Mouse (Mus musculus) c-Kit-negative CD71-positive TER-119-positive erythroid progenitor cells, embryonic 14.5 days (primary cell): ENCODE measurements around the gene Gys1.
"Not testable (repeated sequence)": the region's sequence is repeated elsewhere in the genome, so short reads cannot be mapped to it uniquely, and the experiment has no call there.

ENCODE experiments used
- DNase-seq: peaks from one replicate; pipeline ENCODE4 v3.0.0-alpha.2; 2013; ENCODE audit warnings: low read depth, low spot score

Gys1 gene

DNA sequence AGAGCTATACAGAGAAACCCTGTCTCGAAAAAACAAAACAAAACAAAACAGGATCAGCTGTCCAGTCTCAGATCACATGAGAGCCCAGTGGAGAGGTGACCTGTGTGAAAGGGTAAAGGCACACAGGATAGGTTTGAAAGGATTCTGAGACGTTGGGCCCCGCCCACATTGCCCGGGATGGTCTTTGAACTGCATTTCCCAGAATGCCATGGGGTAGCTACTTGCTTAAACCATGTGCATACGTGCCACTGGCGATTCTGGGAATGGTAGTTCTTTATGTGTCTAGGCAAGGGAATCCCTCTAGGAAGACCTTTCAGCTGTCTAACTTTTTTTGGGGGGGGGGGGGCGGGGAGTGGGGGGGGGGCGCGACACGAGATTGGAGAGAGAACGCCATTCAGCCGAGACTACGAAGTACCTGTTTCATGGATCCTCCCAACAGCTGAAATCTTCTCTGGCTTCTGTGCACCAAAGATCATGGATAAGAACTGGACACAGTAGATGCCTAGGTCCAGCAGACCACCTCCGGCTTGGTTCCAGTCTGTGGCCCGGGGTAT is 46.8 kb downstream of the Gys1 start, which contains the start of gene Tulp2:
Gene Tulp2, plus strand, starts transcription at position 504 of the 554 bp plus-strand sequence.
- DNase-seq, result peak; percentile 60

DNA sequence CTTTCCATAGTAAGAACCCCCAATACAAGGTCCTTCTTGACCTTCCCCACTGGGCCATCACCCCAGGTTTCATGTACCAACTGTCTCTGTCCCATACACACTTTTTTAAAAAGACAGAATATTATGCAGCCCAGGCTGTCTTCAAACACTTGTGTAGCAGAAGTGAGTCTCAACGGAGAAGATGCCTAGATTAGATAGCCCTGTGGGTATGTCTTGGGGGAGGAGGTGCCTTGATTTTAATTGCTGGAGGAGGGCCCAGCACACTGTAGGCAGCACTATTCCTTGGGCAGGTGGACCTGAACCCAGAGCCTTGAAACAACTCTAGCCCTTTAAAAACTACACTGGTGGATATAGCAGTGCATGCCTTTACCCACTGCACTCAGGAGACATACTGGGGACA is 47.5 kb downstream of the Gys1 start:
- no peak for DNase-seq

DNA sequence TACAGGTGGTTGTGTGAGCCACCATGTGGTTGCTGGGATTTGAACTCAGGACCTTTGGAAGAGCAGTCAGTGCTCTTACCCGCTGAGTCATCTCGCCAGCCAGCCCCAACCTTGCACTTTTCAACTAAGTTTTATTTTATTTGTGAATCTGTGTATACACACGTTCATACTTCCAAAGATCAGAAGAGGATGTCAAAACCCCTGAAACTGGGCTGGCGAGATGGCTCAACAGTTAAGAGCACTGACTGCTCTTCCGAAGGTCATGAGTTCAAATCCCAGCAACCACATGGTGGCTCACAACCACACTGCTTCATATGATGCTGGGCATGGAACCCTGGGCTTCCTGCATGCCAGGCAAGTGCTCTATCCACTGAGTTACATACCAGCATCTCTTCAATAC is 50.3 kb downstream of the Gys1 start:
- DNase-seq, result not testable (repeated sequence)

DNA sequence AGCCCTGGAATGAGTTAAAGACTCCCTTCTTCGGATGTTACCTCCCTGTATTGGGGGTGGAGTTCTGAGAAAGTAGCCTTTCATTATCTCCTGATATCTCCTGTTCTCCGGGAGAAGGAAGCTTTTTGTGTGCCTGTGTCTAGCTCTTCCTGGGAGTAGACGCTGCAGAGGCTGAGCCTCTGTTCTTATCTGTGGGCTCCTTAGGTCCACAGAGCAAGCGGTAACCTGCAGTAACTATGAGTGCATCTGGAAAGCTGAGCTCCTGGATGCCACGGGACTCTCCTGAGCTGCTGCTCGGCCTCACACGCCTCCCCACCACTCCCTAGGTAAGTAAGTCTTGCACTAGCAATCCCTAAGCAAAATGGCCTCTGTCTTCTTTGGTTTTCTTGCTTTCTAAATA is 51.5 kb downstream of the Gys1 start:
- DNase-seq, result no peak

DNA sequence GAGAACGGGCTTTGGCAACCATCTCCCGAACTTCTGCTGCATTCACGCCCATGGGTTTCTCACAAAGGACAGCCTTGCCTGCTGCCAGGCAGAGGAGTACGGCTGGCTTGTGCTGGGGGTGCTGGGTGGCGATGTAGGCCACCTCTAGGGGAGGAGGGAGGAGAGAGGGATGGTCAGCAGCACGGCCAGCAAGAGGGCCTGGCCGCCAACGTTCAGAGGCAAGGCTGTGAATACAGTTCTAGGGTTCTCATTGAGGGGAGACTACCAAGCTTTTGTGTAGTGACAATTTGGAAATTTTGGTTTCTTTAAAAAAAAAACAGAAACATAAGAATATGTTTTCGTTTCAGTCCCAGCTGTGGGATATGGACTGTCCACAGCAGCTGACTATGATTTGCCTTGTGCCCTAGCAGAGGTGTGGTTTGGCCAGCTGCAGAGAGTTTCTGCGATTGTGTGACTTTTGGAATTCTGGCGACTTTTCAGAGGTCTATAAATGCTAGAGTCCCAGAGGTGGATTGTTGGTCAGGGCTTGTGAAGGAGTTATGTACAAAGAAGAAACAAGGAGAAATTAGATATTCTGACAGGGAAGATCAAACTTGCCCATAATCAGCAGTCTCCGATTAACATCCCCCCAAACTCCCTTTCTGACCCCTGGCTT is 52.2 kb downstream of the Gys1 start, which contains the start of gene Gm45808:
Gene Gm45808, minus strand, starts transcription at position 51 of the 655 bp plus-strand sequence.
- no peak for DNase-seq

DNA sequence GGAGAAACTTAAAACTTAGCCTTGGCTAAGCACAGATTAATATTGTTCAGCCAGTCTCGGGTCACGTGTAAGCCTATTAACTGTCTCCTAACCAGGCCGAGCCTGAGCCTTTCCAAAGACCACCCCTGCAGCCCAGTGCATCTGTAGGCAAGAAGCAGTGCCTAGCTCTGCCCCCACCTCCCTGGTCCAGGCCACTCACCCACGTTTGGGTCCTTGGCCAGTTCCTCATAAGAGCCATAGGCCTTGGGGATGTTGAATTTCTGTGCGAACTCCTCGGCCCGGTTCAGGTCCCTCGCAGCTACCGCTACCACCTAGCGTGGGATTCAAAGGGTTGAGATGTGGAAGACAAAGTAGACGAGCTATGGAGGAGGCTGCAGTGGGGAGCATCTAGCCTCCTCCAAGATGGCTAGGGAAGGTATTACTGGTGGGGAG is 53.2 kb downstream of the Gys1 start:
- no peak for DNase-seq

DNA sequence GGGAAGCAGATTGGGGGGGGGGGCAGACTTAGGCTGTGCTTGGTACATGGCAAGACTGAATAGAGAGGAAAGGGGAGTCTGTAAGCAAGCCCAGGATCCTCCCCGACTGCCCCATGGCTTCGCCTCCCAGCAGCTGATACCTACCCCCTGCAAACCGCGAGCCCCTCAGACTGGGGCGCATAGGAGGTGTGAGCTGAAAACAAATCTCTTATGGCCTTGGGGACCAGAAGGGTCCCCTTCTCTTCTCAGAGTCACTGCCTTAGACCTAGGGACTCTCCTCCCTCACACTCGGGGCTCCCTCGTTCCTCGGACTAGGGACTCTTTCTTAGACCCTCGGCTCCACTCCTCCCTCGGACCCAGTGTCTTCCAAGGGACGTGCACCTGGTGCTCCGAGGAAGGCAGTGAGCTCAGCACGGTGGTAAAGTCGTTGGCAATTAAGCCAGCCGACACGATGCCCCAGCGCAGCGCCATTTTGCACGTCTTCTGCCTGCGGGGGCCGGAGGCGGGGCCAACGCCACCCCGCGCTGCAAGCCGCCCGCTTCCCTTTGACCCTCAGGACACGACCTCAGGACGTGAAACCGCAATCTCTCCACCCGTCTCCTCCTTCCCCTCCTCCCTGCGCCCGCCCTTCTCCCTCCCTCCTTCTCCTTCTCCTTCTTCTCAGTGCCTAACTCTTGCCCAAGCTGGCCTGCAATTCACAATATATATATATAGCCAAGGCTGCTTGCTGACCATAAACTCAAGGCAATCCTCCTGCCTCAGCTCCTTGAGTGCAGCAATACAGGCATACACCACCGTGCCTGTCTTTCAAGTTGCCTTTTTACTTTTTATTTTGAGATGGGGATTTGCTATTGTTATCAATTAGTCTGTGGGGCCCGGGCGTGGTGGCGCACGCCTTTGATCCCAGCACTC is 53.9 kb downstream of the Gys1 start, which contains the start of gene Dhdh:
Gene Dhdh, minus strand, starts transcription at position 513 of the 912 bp plus-strand sequence.
- DNase-seq, result no peak

DNA sequence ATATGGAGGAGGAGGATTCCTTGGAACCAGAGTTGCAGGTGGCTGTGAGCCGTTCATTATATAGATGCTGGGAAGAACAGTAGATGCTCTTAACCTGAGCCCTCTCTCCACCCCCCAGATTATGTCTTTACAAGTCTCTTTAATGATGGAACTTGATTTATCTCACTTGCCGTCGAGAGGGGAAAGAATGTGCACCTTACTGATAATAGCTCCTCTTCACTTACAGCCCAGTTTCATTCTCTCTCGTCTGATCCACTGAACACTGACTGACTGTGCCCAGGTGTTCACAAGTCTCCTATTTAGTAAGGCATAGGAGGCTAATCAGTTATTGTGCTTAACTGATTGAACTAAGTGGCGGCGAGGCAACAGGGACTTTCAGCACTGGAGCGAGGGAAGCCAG is 54.9 kb downstream of the Gys1 start:
- no peak for DNase-seq

DNA sequence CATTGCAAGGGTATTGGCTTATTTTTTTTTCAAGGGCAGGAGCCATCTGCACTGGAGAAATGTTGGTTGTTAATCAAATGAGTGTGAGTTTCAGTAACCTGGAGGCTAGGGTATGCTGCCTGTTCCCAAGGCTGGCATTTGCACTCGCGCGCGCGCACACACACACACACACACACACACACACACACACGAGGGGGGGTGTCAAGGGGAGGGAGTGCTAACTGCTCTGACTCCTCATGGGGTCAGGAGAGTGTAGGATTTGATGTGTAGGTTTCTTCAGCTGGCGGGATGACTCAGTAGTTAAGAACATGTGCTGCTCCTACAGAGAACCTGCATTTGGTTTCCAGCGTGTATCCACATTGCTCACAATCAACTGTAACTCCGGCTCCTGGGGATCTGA is 56.2 kb downstream of the Gys1 start:
- no peak for DNase-seq

DNA sequence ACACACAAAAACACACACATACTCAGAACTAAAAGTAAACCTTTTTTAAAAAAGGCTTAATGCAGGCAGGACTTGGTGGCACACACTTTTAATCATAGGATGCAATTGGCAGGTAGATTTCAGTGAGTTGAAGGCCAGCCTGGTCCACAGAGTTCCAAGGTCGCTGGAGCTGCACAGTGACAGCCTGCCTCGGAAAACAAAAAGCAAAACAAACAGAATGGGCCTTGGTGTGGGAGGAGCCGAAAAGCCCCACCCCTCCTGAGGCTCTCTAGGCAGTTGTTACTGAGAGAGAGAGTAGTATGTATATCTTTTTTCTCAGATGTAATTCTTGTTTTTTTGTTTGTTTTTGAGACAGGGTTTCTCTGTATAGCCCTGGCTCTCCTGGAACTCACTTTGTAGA is 56.6 kb downstream of the Gys1 start:
- DNase-seq, result no peak

DNA sequence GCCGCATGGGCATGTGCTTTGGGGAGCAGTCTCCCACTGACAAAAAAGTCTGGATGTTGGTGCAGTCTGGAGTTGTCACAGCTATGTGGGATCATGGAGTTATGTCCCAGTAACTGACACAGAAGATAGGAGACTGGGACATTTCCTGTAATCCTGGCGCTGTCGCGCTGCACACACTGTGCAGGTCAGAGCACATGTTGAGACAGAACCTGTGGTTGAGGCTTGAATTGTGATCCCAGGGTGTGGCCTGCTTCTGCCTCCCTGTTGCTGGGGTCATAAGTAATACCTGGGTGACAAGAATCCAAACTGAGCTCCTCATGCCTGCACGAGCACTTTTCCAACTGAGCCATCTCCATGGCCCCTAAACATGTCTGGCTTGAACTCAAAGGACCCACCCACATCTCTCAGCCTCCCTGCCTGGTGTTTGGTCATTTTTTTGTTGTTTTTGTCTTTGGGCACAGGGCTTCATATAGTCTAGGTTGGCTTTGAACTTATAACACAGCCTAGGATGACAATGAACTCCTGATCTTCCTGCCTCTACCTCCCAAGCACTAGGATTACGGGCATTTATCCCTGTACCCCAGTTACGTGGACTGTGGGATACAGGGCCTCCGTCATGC is 57.7 kb downstream of the Gys1 start:
- no peak for DNase-seq

DNA sequence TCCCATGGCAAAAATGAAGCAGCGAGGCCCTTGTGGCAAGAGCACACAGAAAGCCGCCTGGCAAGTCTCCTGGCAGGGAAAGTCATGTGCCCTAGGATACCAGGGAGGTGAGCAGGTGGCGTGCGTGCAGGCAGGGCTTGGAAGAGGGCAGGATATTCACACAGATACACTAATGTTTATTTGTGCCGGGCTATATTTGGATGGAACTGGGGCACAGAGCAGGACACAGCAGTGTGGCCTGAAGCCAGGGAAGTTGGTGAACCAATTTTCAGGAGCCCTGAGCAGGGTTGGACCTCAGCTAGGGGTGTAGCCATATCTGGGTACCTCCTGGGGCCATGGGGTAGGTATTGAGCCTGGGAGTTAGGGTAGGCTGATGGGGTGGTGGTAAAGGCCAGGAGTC is 58.3 kb downstream of the Gys1 start:
- no peak for DNase-seq

DNA sequence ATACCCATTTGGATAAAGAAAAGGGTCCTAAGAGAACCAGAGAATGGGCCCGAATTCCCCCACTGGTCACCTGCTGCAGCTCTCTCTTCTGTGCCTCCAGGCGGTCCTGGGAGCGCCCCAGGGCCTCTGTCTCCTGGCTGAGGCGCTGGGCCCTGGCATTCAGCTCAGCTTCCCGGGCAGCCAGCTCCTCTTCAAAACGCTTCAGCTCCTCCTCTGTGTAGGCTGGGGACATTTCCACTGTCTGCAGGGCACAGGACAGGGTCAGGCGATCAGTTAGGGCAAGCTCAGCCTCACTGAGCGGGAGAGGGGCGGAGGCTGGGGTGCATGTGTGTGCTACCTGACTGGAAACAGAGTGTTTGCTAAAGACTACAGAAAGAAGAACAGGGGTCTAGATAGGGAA is 59.9 kb downstream of the Gys1 start:
- DNase-seq, result no peak

DNA sequence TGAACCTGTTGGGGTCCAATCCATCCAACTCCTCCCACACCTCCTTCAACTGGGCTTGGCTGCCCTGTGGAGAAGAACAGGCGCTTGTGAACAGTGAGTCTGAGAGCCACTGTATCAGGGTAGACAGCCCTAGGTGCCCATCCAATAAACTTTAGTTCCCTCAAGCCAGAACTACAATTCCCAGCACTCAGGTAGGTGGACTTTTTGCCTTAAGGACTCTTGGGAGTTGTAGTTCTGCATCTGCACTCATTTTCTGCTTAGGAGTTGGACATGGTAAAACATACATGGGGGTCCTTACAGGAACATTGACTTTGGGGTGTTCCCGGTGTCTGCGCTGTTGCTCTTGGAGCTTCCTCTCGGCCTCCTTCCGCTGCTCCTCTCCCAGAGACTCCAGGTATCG is 63.8 kb downstream of the Gys1 start:
- DNase-seq, result no peak
